Mouse (Mus musculus): Measurements from ENCODE around the gene Gpr108. TPM values are rescaled to one million over a fixed set of nuclear protein-coding genes. Genes with fewer than 3 reads are reported as not detected.

Gpr108 gene
- total RNA-seq, 2 experiments from 2014 or later: 24.0 to 24.4 TPM

GRCm38 (mm10) chr17:57267556-57268126 is 19.4 kb upstream of the Gpr108 start:
- no peak for TF ChIP-seq CTCF (IDR thresholded peaks at IDR 0.05)
- H3K27ac ChIP-seq: peak overlapping the region; percentile 53
- no peak overlapping the region for H3K4me3 ChIP-seq
- intact Hi-C loops (cut with DNase I): no loop called here
- peak; percentile 73 for DNase-seq

DNA sequence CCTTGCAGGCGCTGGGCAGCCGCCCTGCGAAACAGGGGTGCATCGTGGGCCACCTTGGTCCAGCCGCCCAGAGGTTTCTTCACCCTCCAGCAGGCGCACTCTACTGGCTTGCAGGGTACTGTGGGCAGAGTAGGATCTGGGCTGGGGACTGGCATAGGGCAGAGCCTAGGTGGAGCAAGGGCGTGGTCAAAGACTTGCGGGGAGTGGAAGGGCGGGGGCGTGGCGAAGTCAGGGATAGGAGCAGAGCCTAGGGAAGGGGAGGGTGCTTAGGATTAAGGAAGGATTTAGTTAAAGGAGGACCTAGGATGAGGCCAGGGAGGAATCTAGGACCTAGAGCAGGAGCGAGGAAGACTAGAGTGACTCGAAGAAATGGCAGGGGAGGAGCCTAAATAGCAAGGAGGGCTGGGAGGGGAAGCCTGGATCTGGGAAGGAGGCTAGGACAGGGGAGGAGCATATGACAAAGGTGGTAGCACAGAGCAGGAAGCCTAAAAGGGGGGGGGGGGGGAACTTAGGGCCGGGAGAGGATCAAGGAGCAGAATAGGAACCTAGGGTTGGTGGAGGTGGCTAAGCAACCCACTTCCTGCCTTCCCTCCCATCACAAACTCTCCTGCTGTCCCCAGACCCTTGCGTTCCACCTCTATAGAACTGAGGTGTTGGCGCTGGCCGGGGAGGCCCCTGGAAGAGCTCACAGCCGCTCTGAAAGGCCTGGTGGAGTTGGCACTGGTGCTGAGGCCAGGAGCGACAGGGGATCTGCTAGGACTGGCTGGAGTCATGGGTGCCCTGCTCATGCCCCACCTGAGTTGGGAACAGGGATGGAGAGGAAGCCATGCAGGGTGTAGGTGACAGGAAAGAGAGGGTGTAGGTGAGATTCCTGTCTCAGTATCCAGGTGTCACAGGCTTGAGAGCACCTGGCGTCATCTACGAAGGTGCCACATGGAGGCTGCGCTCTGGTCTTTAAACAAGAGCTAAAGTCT is 17.0 kb upstream of the Gpr108 start:
- TF ChIP-seq CTCF (IDR thresholded peaks at IDR 0.05): peak; percentile 14; the same call in 1 of the 2 replicates
- Histone ChIP-seq H3K4me3 (peak overlapping the region; percentile 36), H3K27ac (peak overlapping the region; percentile 66)
- peak; percentile 91 for DNase-seq
- intact Hi-C loops (cut with DNase I): no loop called here

DNA sequence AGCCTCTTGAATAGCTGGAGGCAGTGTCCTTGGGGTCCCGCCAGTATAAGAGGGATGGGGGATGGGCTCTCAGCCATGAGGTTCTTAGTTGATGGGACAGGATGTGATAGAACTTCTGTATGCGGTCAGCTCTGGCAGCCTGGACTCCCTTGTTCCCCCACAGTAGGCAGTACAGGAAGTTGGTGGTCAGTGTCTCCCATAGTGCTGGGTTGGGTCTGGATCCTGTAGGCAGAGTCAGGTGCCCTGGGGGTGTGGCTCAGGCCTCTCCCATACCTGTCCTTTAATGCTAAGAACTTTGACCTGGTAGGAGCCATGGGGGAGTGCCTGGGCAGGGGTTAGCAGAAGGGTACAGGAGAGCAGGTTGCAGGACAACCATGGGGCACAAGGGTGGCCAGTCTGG is 15.9 kb upstream of the Gpr108 start:
- DNase-seq: no peak
- intact Hi-C loops (cut with DNase I): no loop called here
- TF ChIP-seq CTCF (IDR thresholded peaks at IDR 0.05): no peak
- no peak overlapping the region for H3K4me3 ChIP-seq
- H3K27ac ChIP-seq: peak overlapping the region; percentile 66; the same call in 1 of the 2 replicates

DNA sequence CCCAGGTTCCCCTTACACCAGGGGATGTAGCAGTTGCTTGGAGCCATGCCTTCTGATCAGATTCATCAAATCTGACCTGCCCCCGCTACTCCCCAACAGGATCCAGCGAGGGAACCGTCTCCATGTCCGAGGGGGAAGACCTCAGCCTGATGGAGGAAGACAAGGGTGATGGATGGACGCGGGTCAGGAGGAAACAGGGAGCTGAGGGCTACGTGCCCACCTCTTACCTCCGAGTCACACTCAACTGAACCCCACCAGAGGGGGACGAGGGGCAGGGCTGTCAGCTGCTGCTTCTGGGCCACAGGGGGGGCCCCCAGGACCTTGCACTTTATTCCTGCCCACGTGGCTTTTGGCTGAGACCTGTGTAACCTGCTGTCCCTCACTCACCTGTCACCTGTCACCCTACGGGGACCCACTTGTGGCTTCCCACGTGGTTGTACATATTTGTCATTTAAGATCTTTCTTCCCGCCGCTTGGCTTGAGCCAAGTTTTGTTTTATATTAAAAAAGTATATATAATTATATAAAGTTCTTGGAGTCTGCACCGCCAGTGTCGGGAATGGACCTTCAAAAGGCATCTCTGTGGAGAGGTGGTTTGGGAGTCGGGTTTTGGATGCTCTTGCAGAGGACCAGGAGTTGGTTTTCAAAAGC is 14.8 kb upstream of the Gpr108 start:
- H3K27ac ChIP-seq: no peak overlapping the region

DNA sequence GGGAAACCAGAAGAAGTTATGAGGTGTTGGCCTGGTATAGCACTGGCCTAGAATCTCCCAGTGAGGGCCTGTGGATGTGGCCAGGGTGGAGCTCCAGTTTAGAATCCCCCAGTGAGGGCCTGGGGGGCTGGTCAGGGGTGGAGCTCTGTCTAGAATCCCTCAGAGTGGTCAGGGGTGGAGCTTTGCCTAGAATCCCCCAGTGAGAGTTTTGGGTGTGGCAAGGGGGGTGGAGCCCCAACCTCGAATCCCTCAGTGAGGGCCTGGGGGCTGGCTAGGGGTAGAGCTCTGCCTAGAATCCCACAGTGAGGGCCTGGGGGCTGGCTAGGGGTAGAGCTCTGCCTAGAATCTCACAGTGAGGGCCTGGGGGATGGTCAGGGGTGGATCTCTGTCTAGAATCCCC is 13.6 kb upstream of the Gpr108 start:
- Histone ChIP-seq H3K4me3 (no peak overlapping the region), H3K27ac (peak overlapping the region; percentile 89)
- intact Hi-C loops (cut with DNase I): no loop called here
- peak; percentile 48 for DNase-seq
- TF ChIP-seq CTCF (IDR thresholded peaks at IDR 0.05): no peak

More for the DNA sequence above, 14.8 kb upstream of the Gpr108 start:
- no peak for TF ChIP-seq CTCF (IDR thresholded peaks at IDR 0.05)
- intact Hi-C loops (cut with DNase I): no loop called here
- H3K4me3 ChIP-seq: no peak overlapping the region
- DNase-seq: no peak

GRCm38 (mm10) chr17:57261286-57261685 is 13.0 kb upstream of the Gpr108 start:
- no peak for TF ChIP-seq CTCF (IDR thresholded peaks at IDR 0.05)
- Histone ChIP-seq H3K27ac (peak overlapping the region; percentile 89), H3K4me3 (peak overlapping the region; percentile 56; the same call in 1 of the 2 replicates)
- intact Hi-C loops (cut with DNase I): no loop called here
- peak; percentile 52 for DNase-seq

DNA sequence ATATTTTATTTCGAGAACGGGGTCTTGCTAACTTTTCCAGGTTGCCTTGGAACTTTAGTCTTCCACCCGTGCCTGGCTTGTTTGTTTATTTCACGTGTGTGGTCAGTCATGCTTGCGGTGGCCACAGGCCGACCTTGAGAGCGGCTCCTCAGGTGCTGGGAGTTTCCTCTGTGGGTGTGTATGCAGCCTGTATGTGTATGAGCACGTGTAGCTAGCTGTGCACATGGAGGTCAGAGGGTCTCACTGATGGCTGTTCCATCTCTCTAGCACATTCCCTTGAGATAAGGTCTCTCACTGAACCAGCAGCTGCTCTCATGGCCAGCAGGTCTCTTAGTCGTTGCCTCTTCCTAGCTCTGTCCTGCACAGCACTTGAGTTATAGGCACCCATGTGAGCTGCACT is 12.1 kb upstream of the Gpr108 start:
- intact Hi-C loops (cut with DNase I): no loop called here
- TF ChIP-seq CTCF (IDR thresholded peaks at IDR 0.05): no peak
- peak; percentile 17 for DNase-seq
- Histone ChIP-seq H3K27ac (peak overlapping the region; percentile 89), H3K4me3 (peak overlapping the region; percentile 56)

GRCm38 (mm10) chr17:57259742-57260141 is 11.5 kb upstream of the Gpr108 start:
- intact Hi-C loops (cut with DNase I): no loop called here

DNA sequence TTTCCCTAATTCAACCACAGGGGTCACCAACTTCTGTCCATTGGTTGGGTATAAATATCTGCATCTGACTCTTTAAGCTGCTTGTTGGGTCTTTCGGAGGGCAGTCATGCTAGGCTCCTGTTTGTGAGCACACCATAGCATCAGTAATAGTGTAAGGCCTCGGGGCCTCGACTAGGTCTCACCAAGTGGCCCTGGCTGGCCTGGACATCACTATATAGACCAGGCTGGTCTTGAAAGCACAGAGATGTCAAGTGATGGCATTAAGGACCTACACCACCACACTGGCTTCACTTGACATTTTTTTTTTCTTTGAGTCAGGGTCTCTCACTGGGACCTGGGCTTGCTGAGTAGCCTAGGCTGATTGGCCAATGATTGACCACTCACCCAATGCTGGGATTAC is 9.9 kb upstream of the Gpr108 start:
- no peak for DNase-seq
- intact Hi-C loops (cut with DNase I): no loop called here
- TF ChIP-seq CTCF (IDR thresholded peaks at IDR 0.05): no peak
- H3K4me3 ChIP-seq: no peak overlapping the region
- peak overlapping the region; percentile 89 for H3K27ac ChIP-seq

More at GRCm38 (mm10) chr17:57259742-57260141, 11.5 kb upstream of the Gpr108 start:
- TF ChIP-seq CTCF (IDR thresholded peaks at IDR 0.05): no peak
- DNase-seq: peak; percentile 82
- Histone ChIP-seq H3K4me3 (peak overlapping the region; percentile 56), H3K27ac (peak overlapping the region; percentile 89)

DNA sequence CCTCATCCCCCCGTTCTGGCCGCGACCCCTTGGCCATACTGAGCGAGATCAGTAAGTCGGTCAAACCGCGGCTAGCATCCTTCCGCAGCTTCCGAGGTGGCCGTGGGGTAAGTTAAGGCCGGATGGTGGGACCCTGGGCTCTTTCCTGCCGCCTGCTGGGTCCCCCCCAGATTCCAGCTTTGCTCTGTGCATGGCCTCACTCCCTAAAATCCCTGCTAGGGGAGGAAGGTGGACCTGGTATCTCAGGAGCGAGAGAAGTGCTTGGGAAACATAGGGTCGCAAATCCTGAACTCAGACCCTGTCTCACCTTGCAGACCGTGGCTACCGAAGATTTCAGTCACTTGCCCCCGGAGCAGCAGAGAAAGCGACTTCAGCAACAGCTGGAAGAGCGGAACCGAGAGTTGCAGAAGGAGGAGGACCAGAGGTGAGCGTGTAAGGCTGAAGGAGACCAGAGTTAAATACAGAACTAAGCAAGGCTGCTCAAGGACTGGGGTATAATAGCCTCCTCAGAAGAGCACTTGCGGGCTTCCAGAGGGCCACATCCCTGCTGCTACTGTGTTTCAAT is 8.8 kb upstream of the Gpr108 start:
- intact Hi-C loops (cut with DNase I): no loop called here
- no peak for TF ChIP-seq CTCF (IDR thresholded peaks at IDR 0.05)
- peak overlapping the region; percentile 81; the same call in 1 of the 2 replicates for H3K27ac ChIP-seq
- DNase-seq: peak; percentile 11
- H3K4me3 ChIP-seq: no peak overlapping the region

GRCm38 (mm10) chr17:57255354-57255753 is 7.1 kb upstream of the Gpr108 start:
- H3K4me3 ChIP-seq: peak overlapping the region; percentile 44
- DNase-seq: peak; percentile 82
- intact Hi-C loops (cut with DNase I): no loop called here
- H3K27ac ChIP-seq: peak overlapping the region; percentile 81
- no peak for TF ChIP-seq CTCF (IDR thresholded peaks at IDR 0.05)

- intact Hi-C loops (cut with DNase I): no loop called here
- no peak for TF ChIP-seq CTCF (IDR thresholded peaks at IDR 0.05)
- DNase-seq: peak; percentile 14
- Histone ChIP-seq H3K4me3 (0 out of 2 replicates have a peak overlapping the region, but pooled peaks have one; percentile 13), H3K27ac (peak overlapping the region; percentile 57)
These were observed 5.1 kb upstream of the Gpr108 start for GRCm38 (mm10) chr17:57253306-57253705.
